Mouse (Mus musculus) liver, adult 2 months (tissue): ENCODE measurements around the gene Atad1. TPM values are rescaled to one million over a fixed set of nuclear protein-coding genes. Genes with fewer than 3 reads are reported as not detected.

Experiments used
- DNase-seq: peaks from one replicate; pipeline ENCODE4 v3.0.0-alpha.2; 2011; ENCODE audit warnings: low read depth, low spot score; ENCODE audit errors: extremely low read depth
- H3K27ac ChIP-seq: fragments of 200-500 bp; replicated peaks from 2 replicates; pipeline ENCODE4 v1.5.1; 2012; ENCODE audit warnings: low read depth, mild to moderate bottlenecking, control low read depth, inconsistent platforms, low read length; ENCODE audit not compliant: insufficient read depth
- H3K27me3 ChIP-seq: fragments of 200-500 bp; 2 replicates; pipeline ENCODE4 v1.6.1; 2012; ENCODE audit warnings: mild to moderate bottlenecking, moderate library complexity, low read length, inconsistent platforms; ENCODE audit not compliant: control insufficient read depth, insufficient read depth
- H3K36me3 ChIP-seq: fragments of 200-500 bp; 2 replicates; pipeline ENCODE4 v1.6.1; 2012; ENCODE audit warnings: low read length, inconsistent platforms; ENCODE audit not compliant: control insufficient read depth, insufficient read depth
- H3K4me1 ChIP-seq: fragments of 200-500 bp; 2 replicates; pipeline ENCODE4 v1.6.1; 2011; ENCODE audit warnings: low read length; ENCODE audit not compliant: control insufficient read depth, insufficient read depth
- H3K4me3 ChIP-seq: fragments of 200-500 bp; 2 replicates; pipeline ENCODE4 v1.5.1; 2011; ENCODE audit warnings: low read depth, mild to moderate bottlenecking, control low read depth, low read length, moderate library complexity; ENCODE audit not compliant: insufficient read depth
- H3K79me2 ChIP-seq: fragments of 200-500 bp; 2 replicates; pipeline ENCODE4 v1.6.1; 2012; ENCODE audit warnings: inconsistent platforms, mild to moderate bottlenecking, low read length, moderate library complexity; ENCODE audit not compliant: control insufficient read depth, insufficient read depth
- H3K9ac ChIP-seq: fragments of 200-500 bp; 2 replicates; pipeline ENCODE4 v1.6.1; 2012; ENCODE audit warnings: low read depth, mild to moderate bottlenecking, control low read depth, inconsistent platforms, low read length
- CTCF ChIP-seq: fragments of 200-500 bp; IDR thresholded peaks from 2 replicates; pipeline ENCODE4 v1.5.1; 2011; ENCODE audit warnings: low read depth, low read length, control low read depth
- POLR2A ChIP-seq: fragments of 200-500 bp; IDR thresholded peaks from 2 replicates; pipeline ENCODE4 v1.6.1; 2011; ENCODE audit warnings: low read length, control low read depth; ENCODE audit not compliant: insufficient read depth; ENCODE audit errors: extremely low read depth
- WGBS: fragments of 180-500 bp; shearing (Covaris S2); methylation state at CpG from one replicate; pipeline ENCODE4 v1.1.7; 2018; 5-methylcytosine and 5-hydroxymethylcytosine counted together
- polyA plus RNA-seq: library from polyadenylated mRNA; depleted of rRNA; stranded (reverse); fragments of >200 nt; gene quantifications from 2 replicates; pipeline ENCODE4 v1.2.3, GENCODE M21; 2012
- total RNA-seq: library from RNA; depleted of rRNA; stranded (reverse); fragments of >200 nt; gene quantifications from 2 replicates; pipeline ENCODE4 v1.2.3, GENCODE M21; 2014

Atad1 gene
- total and polyA plus RNA-seq, 2 experiments, result 7.1 to 51.2 TPM

- peak overlapping the region; percentile 84 for H3K27ac ChIP-seq
Measured at GRCm38 (mm10) chr19:32638276-32638903, 101.2 kb downstream of the Atad1 start.

DNA sequence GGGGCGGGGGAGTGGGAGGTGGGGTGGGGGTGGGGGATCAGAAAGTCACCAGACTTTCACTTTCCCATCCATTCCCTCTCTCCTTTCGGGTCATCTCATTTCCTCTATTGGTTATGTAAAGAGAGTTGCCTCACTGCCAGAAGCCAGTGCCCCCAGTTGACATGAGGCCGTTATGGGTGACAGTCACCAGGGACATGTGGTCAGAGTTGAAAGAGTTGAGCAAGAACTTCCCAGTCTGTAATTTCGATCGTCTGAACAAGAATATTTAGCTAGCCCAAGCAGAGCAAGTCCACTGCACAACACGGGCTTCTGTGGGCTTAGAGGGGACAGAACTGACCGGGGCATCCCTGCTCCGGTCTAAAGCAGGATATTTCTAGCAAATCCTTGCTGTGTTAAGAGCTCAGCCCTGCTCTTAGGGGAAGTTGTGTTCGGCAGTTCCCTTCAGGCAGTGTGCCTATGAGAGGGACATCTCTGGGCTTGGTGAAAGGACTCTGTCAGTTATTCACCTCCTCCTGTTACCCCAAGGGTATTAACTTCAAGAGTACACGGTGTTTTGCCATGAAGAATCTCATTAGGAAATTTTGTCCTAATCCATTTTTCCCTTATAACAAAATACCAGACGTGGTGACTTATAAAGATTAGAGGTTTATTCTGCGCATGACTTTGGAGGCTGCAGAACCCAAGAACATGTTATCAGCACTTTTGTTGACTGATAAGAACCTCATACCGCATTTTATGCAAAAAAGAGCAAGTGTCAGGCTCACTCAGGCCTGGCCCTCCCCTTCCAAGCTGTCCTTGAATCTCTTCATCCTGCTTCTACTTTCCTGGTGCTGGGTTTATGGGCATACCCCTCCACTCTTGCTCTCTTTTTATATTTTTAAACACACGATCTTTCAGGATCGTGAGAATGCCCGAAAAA lies 102.0 kb downstream of the Atad1 start:
- H3K4me3 ChIP-seq, result no peak overlapping the region
- H3K9ac ChIP-seq, result peak overlapping the region; percentile 45
- TF ChIP-seq POLR2A, result no peak
- TF ChIP-seq CTCF, result no peak
- H3K4me1 ChIP-seq, result peaks cover 13% of the 10 kb centered on the region
- no peaks in the 10 kb centered on the region for H3K79me2 ChIP-seq
- peaks cover 56% of the 10 kb centered on the region for H3K36me3 ChIP-seq
- 20% methylated on average over 16 of the region's 16 CpGs for WGBS
- peak; percentile 97 for DNase-seq
- H3K27me3 ChIP-seq, result no peaks in the 10 kb centered on the region
- H3K27ac ChIP-seq, result peak overlapping the region; percentile 84

More at GRCm38 (mm10) chr19:32638276-32638903, 101.2 kb downstream of the Atad1 start:
- TF ChIP-seq POLR2A (no peak), CTCF (no peak)
- H3K4me1 ChIP-seq, result peaks cover 13% of the 10 kb centered on the region
- WGBS, result 63% methylated on average over 13 of the region's 13 CpGs
- no peaks in the 10 kb centered on the region for H3K79me2 ChIP-seq
- DNase-seq, result no peak
- H3K27me3 ChIP-seq, result no peaks in the 10 kb centered on the region
- H3K9ac ChIP-seq, result 0 out of 2 replicates have a peak overlapping the region, but pooled peaks have one; percentile 10
- no peak overlapping the region for H3K4me3 ChIP-seq
- H3K36me3 ChIP-seq, result peaks cover 63% of the 10 kb centered on the region

- 81% methylated on average over 8 of the region's 8 CpGs for WGBS
- H3K79me2 ChIP-seq, result peaks cover 2% of the 10 kb centered on the region; the same call in 1 of the 2 replicates
- peaks cover 17% of the 10 kb centered on the region for H3K4me1 ChIP-seq
- TF ChIP-seq CTCF (no peak), POLR2A (no peak)
- no peak overlapping the region for H3K27ac ChIP-seq
- H3K27me3 ChIP-seq, result no peaks in the 10 kb centered on the region
- DNase-seq, result no peak
- no peak overlapping the region for H3K9ac ChIP-seq
- H3K4me3 ChIP-seq, result no peak overlapping the region
- peaks cover 31% of the 10 kb centered on the region for H3K36me3 ChIP-seq
Measured at GRCm38 (mm10) chr19:32634916-32635315, 104.7 kb downstream of the Atad1 start.

GRCm38 (mm10) chr19:32628572-32629132 lies 110.9 kb downstream of the Atad1 start:
- Histone ChIP-seq H3K27ac (peak overlapping the region; percentile 85), H3K79me2 (peaks cover 5% of the 10 kb centered on the region; the same call in 1 of the 2 replicates), H3K9ac (peak overlapping the region; percentile 53), H3K4me1 (peaks cover 13% of the 10 kb centered on the region), H3K27me3 (no peaks in the 10 kb centered on the region), H3K4me3 (no peak overlapping the region), H3K36me3 (peaks cover under 1% of the 10 kb centered on the region; the same call in 1 of the 2 replicates)
- TF ChIP-seq POLR2A, result no peak
- no peak for TF ChIP-seq CTCF
- DNase-seq, result peak; percentile 91
- WGBS, result 20% methylated on average over 7 of the region's 7 CpGs

GRCm38 (mm10) chr19:32627631-32628030 lies 112.0 kb downstream of the Atad1 start:
- no peaks in the 10 kb centered on the region for H3K36me3 ChIP-seq
- peak overlapping the region; percentile 94 for H3K27ac ChIP-seq
- WGBS, result 17% methylated on average over 4 of the region's 4 CpGs
- H3K4me1 ChIP-seq, result peaks cover 21% of the 10 kb centered on the region
- H3K79me2 ChIP-seq, result peaks cover 10% of the 10 kb centered on the region; the same call in 1 of the 2 replicates
- no peak for TF ChIP-seq POLR2A
- TF ChIP-seq CTCF, result no peak
- DNase-seq, result peak; percentile 66
- no peak overlapping the region for H3K4me3 ChIP-seq
- peak overlapping the region; percentile 58 for H3K9ac ChIP-seq
- no peaks in the 10 kb centered on the region for H3K27me3 ChIP-seq
